Mouse (Mus musculus) midbrain, postnatal 0 days (tissue): Measurements from ENCODE around the gene Mcur1. TPM values are rescaled to one million over a fixed set of nuclear protein-coding genes. Genes with fewer than 3 reads are reported as not detected.

Experiments used
- ATAC-seq: fragments of 200-750 bp; cut with Nextera tagmentation; 2 replicates; pipeline ENCODE4 v1.8.0; 2017; ENCODE audit warnings: moderate number of reproducible peaks, mild to moderate bottlenecking, moderate TSS enrichment, moderate library complexity; ENCODE audit not compliant: low FRiP score
- DNase-seq: peaks from one replicate; pipeline ENCODE4 v3.0.0-alpha.2; 2015; ENCODE audit warnings: low spot score
- H3K27ac ChIP-seq: fragments of 300-500 bp; sonication (generic); 2 replicates; pipeline ENCODE4 v1.5.1; 2014; ENCODE audit warnings: low read depth, mild to moderate bottlenecking, low read length, mixed read lengths
- H3K27me3 ChIP-seq: fragments of 300-500 bp; sonication (generic); 2 replicates; pipeline ENCODE4 v1.6.1; 2014; ENCODE audit warnings: low read length, control low read depth, mixed read lengths; ENCODE audit not compliant: insufficient read depth
- H3K36me3 ChIP-seq: fragments of 300-500 bp; sonication (generic); 2 replicates; pipeline ENCODE4 v1.6.1; 2014; ENCODE audit warnings: low read length, control low read depth, mixed read lengths; ENCODE audit not compliant: insufficient read depth
- H3K4me1 ChIP-seq: fragments of 300-500 bp; sonication (generic); 2 replicates; pipeline ENCODE4 v1.6.1; 2014; ENCODE audit warnings: mild to moderate bottlenecking, control low read depth, antibody characterized with exemption, low read length, mixed read lengths; ENCODE audit not compliant: insufficient read depth
- H3K4me2 ChIP-seq: fragments of 300-500 bp; sonication (generic); 2 replicates; pipeline ENCODE4 v1.6.1; 2014; ENCODE audit warnings: low read depth, mild to moderate bottlenecking, low read length, mixed read lengths; ENCODE audit not compliant: poor library complexity, severe bottlenecking
- H3K4me3 ChIP-seq: fragments of 300-500 bp; sonication (generic); 2 replicates; pipeline ENCODE4 v1.5.1; 2014; ENCODE audit warnings: low read depth, mild to moderate bottlenecking, low read length, moderate library complexity
- H3K9ac ChIP-seq: fragments of 300-500 bp; sonication (generic); replicated peaks from 2 replicates; pipeline ENCODE4 v1.6.1; 2014; ENCODE audit warnings: mild to moderate bottlenecking, low read length, moderate library complexity, mixed read lengths; ENCODE audit not compliant: poor library complexity, severe bottlenecking
- H3K9me3 ChIP-seq: fragments of 300-500 bp; sonication (generic); 2 replicates; pipeline ENCODE4 v1.6.1; 2016; ENCODE audit warnings: low read length, control low read depth
- CTCF ChIP-seq: IDR thresholded peaks from 2 replicates; pipeline ENCODE4 v1.5.1; 2016; ENCODE audit warnings: antibody characterized with exemption, mild to moderate bottlenecking
- WGBS: fragments of 180-500 bp; shearing (Covaris S2); extraction: QIAGEN DNeasy Blood & Tissue Kit; methylation state at CpG from one replicate; pipeline ENCODE4 v1.1.7; 2014; 5-methylcytosine and 5-hydroxymethylcytosine counted together
- polyA plus RNA-seq: library from polyadenylated mRNA; unstranded; fragments of >200 nt; fragmentation: Nextera tagmentation; extraction: Ambion mirVana; gene quantifications from 2 replicates; pipeline ENCODE4 v1.2.1, GENCODE M21; 2015
- total RNA-seq: library from RNA; depleted of rRNA; stranded (reverse); fragments of >200 nt; gene quantifications from 2 replicates; pipeline ENCODE4 v1.2.3, GENCODE M21; 2014

Mcur1 gene
- total and polyA plus RNA-seq, 2 experiments from 2014 or later: 7.0 to 9.9 TPM

DNA sequence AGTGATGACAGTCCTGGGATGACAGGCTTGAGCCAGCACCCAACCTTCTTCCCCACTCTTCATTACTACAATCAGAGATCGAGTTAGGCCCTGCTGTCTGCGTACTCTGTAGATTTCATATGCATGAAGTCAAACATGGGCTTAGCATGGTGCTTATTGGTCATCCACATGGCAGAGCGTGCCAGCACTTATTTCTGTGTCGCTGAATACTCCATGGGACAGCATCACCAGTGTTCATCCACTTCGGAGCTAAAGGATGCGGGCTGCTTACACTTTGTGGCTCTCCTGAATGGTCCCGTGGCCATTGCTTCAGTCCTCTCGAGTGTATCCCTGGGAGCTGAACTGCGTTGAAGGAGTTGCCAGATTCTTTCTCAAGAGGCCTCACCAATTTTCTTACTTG, 4.7 kb downstream of the Mcur1 start:
- H3K27ac ChIP-seq: no peak overlapping the region
- ATAC-seq: no peak
- 0 out of 2 replicates have a peak, but pooled peaks cover 4% of the 10 kb centered on the region for H3K36me3 ChIP-seq
- H3K4me1 ChIP-seq: peaks cover 4% of the 10 kb centered on the region; the same call in 1 of the 2 replicates
- no peak for TF ChIP-seq CTCF
- H3K9ac ChIP-seq: no peak overlapping the region
- no peaks in the 10 kb centered on the region for H3K27me3 ChIP-seq
- DNase-seq: no peak
- H3K4me2 ChIP-seq: no peak overlapping the region
- WGBS: 94% methylated on average over 9 of the region's 9 CpGs
- no peaks in the 10 kb centered on the region for H3K9me3 ChIP-seq
- no peak overlapping the region for H3K4me3 ChIP-seq

DNA sequence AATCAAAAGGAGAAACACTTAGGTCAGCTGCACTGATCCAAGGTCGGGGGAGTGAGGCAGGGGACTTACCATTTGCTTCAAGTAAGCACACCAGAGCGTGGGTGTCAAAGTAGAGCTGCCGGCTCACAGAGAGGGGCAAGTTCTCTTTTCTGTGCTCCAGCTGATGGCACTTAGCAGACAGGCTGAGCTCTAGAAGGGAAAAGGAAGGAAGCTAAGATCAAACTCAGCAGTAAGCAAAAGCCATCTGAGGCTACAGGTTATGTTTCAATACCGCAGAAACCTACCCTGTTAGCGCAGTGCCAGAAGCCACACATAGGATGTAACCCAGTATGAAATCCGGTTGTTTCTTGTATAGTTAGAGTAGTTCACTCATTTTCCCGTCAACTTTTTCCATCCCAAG, 5.2 kb downstream of the Mcur1 start:
- TF ChIP-seq CTCF: no peak
- H3K9ac ChIP-seq: no peak overlapping the region
- H3K4me1 ChIP-seq: peaks cover 4% of the 10 kb centered on the region; the same call in 1 of the 2 replicates
- no peak for DNase-seq
- no peak overlapping the region for H3K4me3 ChIP-seq
- WGBS: 88% methylated on average over 7 of the region's 7 CpGs
- no peaks in the 10 kb centered on the region for H3K27me3 ChIP-seq
- no peaks in the 10 kb centered on the region for H3K9me3 ChIP-seq
- H3K36me3 ChIP-seq: 0 out of 2 replicates have a peak, but pooled peaks cover 7% of the 10 kb centered on the region
- no peak overlapping the region for H3K27ac ChIP-seq
- ATAC-seq: no peak
- no peak overlapping the region for H3K4me2 ChIP-seq

DNA sequence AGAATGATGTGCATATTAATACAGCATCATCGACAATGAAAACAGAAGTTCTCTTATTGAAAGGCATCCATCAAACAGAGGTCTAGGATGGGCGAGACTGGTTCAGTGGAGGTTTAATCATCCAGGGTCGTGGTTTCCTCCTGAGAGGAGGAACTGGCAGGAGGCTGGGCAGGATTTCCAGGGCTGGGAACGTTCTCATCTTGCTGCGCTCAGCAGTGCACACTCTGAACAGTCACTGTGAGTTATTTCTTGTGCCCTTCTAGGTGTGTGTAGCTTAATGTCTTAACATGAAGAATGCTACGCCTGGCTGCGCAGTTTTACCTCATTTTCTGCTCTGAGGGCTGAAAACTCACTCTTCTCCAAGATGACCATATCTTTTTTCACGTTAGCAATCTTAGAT, 9.3 kb downstream of the Mcur1 start:
- no peaks in the 10 kb centered on the region for H3K9me3 ChIP-seq
- DNase-seq: no peak

DNA sequence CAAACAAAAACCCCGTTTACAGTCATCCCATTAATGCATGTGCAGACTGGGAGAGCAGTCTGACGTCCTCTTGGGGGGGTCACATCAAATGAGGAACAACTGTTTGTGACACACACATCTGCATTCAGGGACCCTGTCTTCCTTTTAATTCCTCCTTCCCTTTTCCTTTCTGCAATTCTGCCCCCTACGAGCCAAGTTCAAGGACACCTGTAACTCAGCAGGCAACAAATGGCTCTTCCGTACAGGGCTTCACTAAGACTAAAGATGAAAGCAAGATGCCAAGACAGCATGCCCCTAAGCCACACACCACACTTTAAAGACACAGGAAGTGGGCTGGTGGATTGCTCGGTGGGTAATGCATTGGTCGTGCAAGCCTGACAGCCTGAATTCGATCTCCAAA, 10.1 kb downstream of the Mcur1 start:
- Histone ChIP-seq H3K4me1 (no peaks in the 10 kb centered on the region), H3K4me3 (no peak overlapping the region), H3K27ac (no peak overlapping the region), H3K36me3 (0 out of 2 replicates have a peak, but pooled peaks cover 8% of the 10 kb centered on the region), H3K4me2 (no peak overlapping the region), H3K9ac (no peak overlapping the region), H3K9me3 (no peaks in the 10 kb centered on the region), H3K27me3 (no peaks in the 10 kb centered on the region)
- TF ChIP-seq CTCF: no peak
- 88% methylated on average over 7 of the region's 7 CpGs for WGBS
- no peak for DNase-seq
- ATAC-seq: no peak

More for the DNA sequence above, 9.3 kb downstream of the Mcur1 start:
- 0 out of 2 replicates have a peak, but pooled peaks cover 8% of the 10 kb centered on the region for H3K36me3 ChIP-seq
- no peaks in the 10 kb centered on the region for H3K27me3 ChIP-seq
- 95% methylated on average over 8 of the region's 8 CpGs for WGBS
- no peak overlapping the region for H3K4me3 ChIP-seq
- no peak for TF ChIP-seq CTCF
- ATAC-seq: no peak
- no peak overlapping the region for H3K9ac ChIP-seq
- H3K4me2 ChIP-seq: no peak overlapping the region
- no peak overlapping the region for H3K27ac ChIP-seq
- no peaks in the 10 kb centered on the region for H3K4me1 ChIP-seq

DNA sequence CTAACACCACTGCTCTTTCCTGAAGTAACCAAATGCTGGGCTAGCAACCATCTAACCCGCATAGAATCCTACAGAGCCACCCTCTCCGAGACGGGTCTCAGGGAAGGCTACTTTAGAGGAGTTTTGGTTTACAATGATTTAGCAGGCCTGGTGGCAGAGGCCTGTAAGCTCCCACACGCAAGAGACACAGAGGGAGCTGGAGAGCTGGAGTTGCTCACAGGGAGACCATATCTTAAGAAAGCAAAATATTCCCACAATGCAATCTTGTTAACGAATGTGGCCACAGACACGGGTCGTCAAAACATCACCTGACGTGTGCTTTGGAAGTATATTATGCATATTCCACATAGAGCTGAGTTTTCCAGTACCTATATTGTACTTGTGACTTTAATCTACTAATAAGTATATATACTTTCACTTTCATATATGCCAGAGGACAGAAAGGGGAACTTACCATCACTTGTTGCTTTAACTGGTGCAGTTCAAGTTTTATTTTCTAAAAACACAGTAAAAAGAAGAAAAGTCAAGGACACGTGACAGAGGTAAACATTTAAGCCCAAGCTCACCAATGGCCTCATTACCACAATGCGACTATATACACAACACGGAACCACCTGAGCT, 10.8 kb downstream of the Mcur1 start:
- no peak for ATAC-seq
- H3K27me3 ChIP-seq: no peaks in the 10 kb centered on the region
- no peak overlapping the region for H3K4me2 ChIP-seq
- no peak overlapping the region for H3K4me3 ChIP-seq
- H3K36me3 ChIP-seq: peaks cover 13% of the 10 kb centered on the region
- H3K9me3 ChIP-seq: no peaks in the 10 kb centered on the region
- no peak for TF ChIP-seq CTCF
- WGBS: 90% methylated on average over 11 of the region's 11 CpGs
- no peaks in the 10 kb centered on the region for H3K4me1 ChIP-seq
- H3K27ac ChIP-seq: no peak overlapping the region
- no peak for DNase-seq
- H3K9ac ChIP-seq: no peak overlapping the region

DNA sequence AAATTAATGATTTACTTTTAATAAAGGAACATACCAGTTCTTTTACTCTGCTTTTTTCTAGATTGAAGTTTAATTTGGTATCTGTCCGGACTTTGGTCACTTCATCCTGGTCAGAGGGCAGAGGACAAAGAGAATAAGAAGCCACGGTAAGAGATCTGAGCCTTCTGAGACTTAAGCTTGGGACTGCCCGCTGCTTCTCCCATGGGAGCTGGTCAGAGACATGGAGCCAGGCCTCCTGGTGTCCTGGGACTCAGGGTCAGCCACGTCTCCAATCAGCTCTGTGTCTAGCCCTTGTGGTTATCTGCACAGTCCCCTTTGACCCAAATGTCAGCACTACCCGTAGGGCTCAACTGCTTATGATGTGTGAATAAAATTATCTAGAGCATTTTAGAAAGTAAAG, 11.4 kb downstream of the Mcur1 start:
- H3K27me3 ChIP-seq: no peaks in the 10 kb centered on the region
- H3K27ac ChIP-seq: no peak overlapping the region
- no peaks in the 10 kb centered on the region for H3K9me3 ChIP-seq
- 77% methylated on average over 5 of the region's 5 CpGs for WGBS
- ATAC-seq (no peak), DNase-seq (no peak)
- no peak overlapping the region for H3K9ac ChIP-seq
- H3K36me3 ChIP-seq: peaks cover 18% of the 10 kb centered on the region
- no peaks in the 10 kb centered on the region for H3K4me1 ChIP-seq
- no peak overlapping the region for H3K4me3 ChIP-seq
- no peak for TF ChIP-seq CTCF
- no peak overlapping the region for H3K4me2 ChIP-seq
